In genomic region chr15:25355339-25355738, GRCm38 (mm10) we compare ENCODE assay signal across 20 mouse cellular contexts. TPM values are rescaled to one million over a fixed set of nuclear protein-coding genes. Genes with fewer than 3 reads are reported as not detected.
DNase-seq lines count a peak whose midpoint lies in the region; TF ChIP-seq lines count a peak whose summit lies in the region.
"Had no signal": no experiment of that assay in that cellular context is flagged by ENCODE, and none has a peak within 500 bp of the region (broad histone marks: within the 10 kb centered on the region; RNA-seq: fewer than 3 reads in every experiment).

No protein-coding gene starts in this region.

- TF ChIP-seq RAD21 in CH12.LX (IDR thresholded peaks at IDR 0.05; ENCODE audit: low read depth, low read length) = no peak

- H3K4me3 ChIP-seq in CH12.LX (replicated peaks in 1 of 3; ENCODE audit: low read depth in 2 of 3, low read length in 2 of 3, poor library complexity in 1 of 3) (no peak overlapping the region), macrophage (ENCODE audit: inconsistent target) (no peak overlapping the region)
- no peak overlapping the region for H3K4me3 ChIP-seq in bone marrow macrophage, adult 2 months (ENCODE audit: insufficient read depth, low read length)
- H3K4me3 ChIP-seq in kidney, adult 2 months (ENCODE audit: insufficient read depth, low read depth, low read length) = no peak overlapping the region
- H3K4me3 ChIP-seq: kidney, embryonic 15.5 days; limb, embryonic 12.5 days; neural tube, embryonic 15.5 days had no signal

- TF ChIP-seq EP300 in CH12.LX (IDR thresholded peaks at IDR 0.05; ENCODE audit: low read length) = peak; percentile 47; the same call in 1 of the 2 replicates

- no peaks in the 10 kb centered on the region for H3K9me3 ChIP-seq in CH12.LX (replicated peaks; ENCODE audit: low read length)
- H3K9me3 ChIP-seq: kidney, embryonic 15.5 days; limb, embryonic 12.5 days; neural tube, embryonic 15.5 days had no signal

- in situ Hi-C loops in CH12.LX (cut with MboI; ENCODE audit: low pct_ligation_motif_present, low pct_unique_long_range_greater_than_20kb, low sequenced_read_pairs) = no loop called here

- WGBS in macrophage (ENCODE audit: missing documents) = 5% methylated on average over 5 of the region's 5 CpGs
- WGBS in kidney, adult 2 months = 84% methylated on average over 5 of the region's 5 CpGs

- no peak overlapping the region for H3K4me2 ChIP-seq in CH12.LX (ENCODE audit: insufficient read depth, low read depth, poor library complexity, severe bottlenecking)
- H3K4me2 ChIP-seq: heart, embryonic 11.5 days; kidney, embryonic 15.5 days; limb, embryonic 12.5 days; neural tube, embryonic 15.5 days had no signal

- no peak overlapping the region for H3K9ac ChIP-seq in CH12.LX (ENCODE audit: insufficient read depth, low read depth)
- H3K9ac ChIP-seq: kidney, embryonic 15.5 days; limb, embryonic 12.5 days; liver, embryonic 14.5 days; neural tube, embryonic 15.5 days had no signal

- H3K27me3 ChIP-seq in CH12.LX (replicated peaks) = peaks cover 2% of the 10 kb centered on the region
- no peaks in the 10 kb centered on the region for H3K27me3 ChIP-seq in splenic B cell, adult 2 months (ENCODE audit: control insufficient read depth, insufficient read depth, low read length, poor library complexity, severe bottlenecking)
- no peaks in the 10 kb centered on the region for H3K27me3 ChIP-seq in kidney, adult 2 months (replicated peaks; ENCODE audit: control insufficient read depth, insufficient read depth, low read length)
- H3K27me3 ChIP-seq: kidney, embryonic 15.5 days; limb, embryonic 12.5 days; neural tube, embryonic 15.5 days; Patski had no signal

- TF ChIP-seq POLR2A in CH12.LX (IDR thresholded peaks at IDR 0.05; ENCODE audit: low read depth, low read length) = no peak
- no peak for TF ChIP-seq POLR2A in bone marrow macrophage, adult 2 months (IDR thresholded peaks at IDR 0.05; ENCODE audit: borderline replicate concordance, low read depth, low read length)
- TF ChIP-seq POLR2A in kidney, adult 2 months (IDR thresholded peaks at IDR 0.05; ENCODE audit: low read depth, low read length) = no peak

- peak; percentile 75 for DNase-seq in CH12.LX (ENCODE audit: extremely low read depth)
- DNase-seq in splenic B cell, adult 2 months (ENCODE audit: low read depth, low spot score) = peak; percentile 53
- no peak for DNase-seq in kidney, adult 2 months
- DNase-seq in cerebellum, postnatal 4 days (ENCODE audit: low spot score in 2 of 2) = no peak
- DNase-seq in lung, adult 18-20 months = no peak
- DNase-seq: adrenal gland, postnatal 36 days; cerebellum, adult 11-12 months; cerebellum, postnatal 14 days; gastrocnemius, postnatal 10 days; kidney, postnatal 36 days; lung, postnatal 10 days; right cerebral cortex, postnatal 14 days had no signal

- H3K27ac ChIP-seq in CH12.LX (ENCODE audit: insufficient read depth, low read depth) (no peak overlapping the region), macrophage (peak overlapping the region; percentile 79)
- H3K27ac ChIP-seq in bone marrow macrophage, adult 2 months (ENCODE audit: insufficient read depth, low read depth, low read length) = peak overlapping the region; percentile 54
- no peak overlapping the region for H3K27ac ChIP-seq in kidney, adult 2 months (ENCODE audit: insufficient read depth, low read depth, low read length)
- H3K27ac ChIP-seq: kidney, embryonic 15.5 days; limb, embryonic 12.5 days; liver, embryonic 14.5 days; neural tube, embryonic 15.5 days had no signal

- no peak for TF ChIP-seq CTCF in CH12.LX (conservative IDR thresholded peaks at IDR 0.05 in 1 of 2, IDR thresholded peaks at IDR 0.05 in 1 of 2; ENCODE audit: low read depth in 2 of 2, low read length in 2 of 2)
- no peak for TF ChIP-seq CTCF in bone marrow macrophage, adult 2 months (IDR thresholded peaks at IDR 0.05; ENCODE audit: low read depth, low read length)
- no peak for TF ChIP-seq CTCF in kidney, adult 2 months (conservative IDR thresholded peaks at IDR 0.05; ENCODE audit: insufficient read depth, insufficient read length, low read depth, low read length)

- H3K79me2 ChIP-seq in CH12.LX (replicated peaks; ENCODE audit: control insufficient read depth, extremely low read depth, insufficient read depth, poor library complexity, severe bottlenecking) (no peaks in the 10 kb centered on the region), macrophage (ENCODE audit: inconsistent target) (no peaks in the 10 kb centered on the region)

- dilution Hi-C loops in CH12.LX (cut with MboI; ENCODE audit: extremely low pct_ligation_motif_present, extremely low pct_unique_long_range_greater_than_20kb, low sequenced_read_pairs) = no loop called here

- H3K4me1 ChIP-seq in CH12.LX (ENCODE audit: control insufficient read depth in 1 of 2, insufficient read depth in 2 of 2) = peaks cover 0 to 61% of the 10 kb centered on the region in 2 experiments; a peak in 2 of 4 replicates
- H3K4me1 ChIP-seq in bone marrow macrophage, adult 2 months (ENCODE audit: control insufficient read depth, insufficient read depth, low read length) = peaks cover 24% of the 10 kb centered on the region
- H3K4me1 ChIP-seq in kidney, adult 2 months (ENCODE audit: control insufficient read depth, insufficient read depth, low read length) = no peaks in the 10 kb centered on the region
- H3K4me1 ChIP-seq: limb, embryonic 12.5 days had no signal

- H3K36me3 ChIP-seq in CH12.LX (replicated peaks in 1 of 2; ENCODE audit: control insufficient read depth in 1 of 2, insufficient read depth in 1 of 2, low read length in 1 of 2) (no peaks in the 10 kb centered on the region), macrophage (ENCODE audit: inconsistent target) (no peaks in the 10 kb centered on the region)
- no peaks in the 10 kb centered on the region for H3K36me3 ChIP-seq in splenic B cell, adult 2 months (ENCODE audit: control insufficient read depth, insufficient read depth, low read length, poor library complexity, severe bottlenecking)
- H3K36me3 ChIP-seq in kidney, adult 2 months (ENCODE audit: control insufficient read depth, insufficient read depth, low read length) = no peaks in the 10 kb centered on the region
- H3K36me3 ChIP-seq: kidney, embryonic 15.5 days; limb, embryonic 12.5 days; neural tube, embryonic 15.5 days had no signal

TF ChIP-seq in CH12.LX, 34 proteins besides CTCF, POLR2A, EP300 and RAD21 (continues in another document):
- no peak for TF ChIP-seq HCFC1 (IDR thresholded peaks at IDR 0.05; ENCODE audit: low read depth, low read length)
- no peak for TF ChIP-seq NELFE (IDR thresholded peaks at IDR 0.05; ENCODE audit: low read depth, low read length)
- no peak for TF ChIP-seq CHD2 (IDR thresholded peaks at IDR 0.05; ENCODE audit: low read length)
- TF ChIP-seq GABPA (IDR thresholded peaks at IDR 0.05; ENCODE audit: insufficient replicate concordance, low read depth, low read length) = no peak
- TF ChIP-seq MAZ (IDR thresholded peaks at IDR 0.05; ENCODE audit: low read depth, low read length) = no peak
- no peak for TF ChIP-seq TCF12 (IDR thresholded peaks at IDR 0.05; ENCODE audit: low read depth, low read length)
- TF ChIP-seq USF2 (conservative IDR thresholded peaks at IDR 0.05; ENCODE audit: low read depth, low read length) = no peak
- no peak for TF ChIP-seq ZKSCAN1 (IDR thresholded peaks at IDR 0.05; ENCODE audit: borderline replicate concordance, low read depth, low read length)
- TF ChIP-seq ETS1 (conservative IDR thresholded peaks at IDR 0.05; ENCODE audit: low read depth, low read length) = peak; percentile 85
- TF ChIP-seq SMC3 (IDR thresholded peaks at IDR 0.05; ENCODE audit: low read depth, low read length) = no peak
- no peak for TF ChIP-seq NRF1 (IDR thresholded peaks at IDR 0.05; ENCODE audit: low read depth, low read length)
- no peak for TF ChIP-seq JUN (IDR thresholded peaks at IDR 0.05; ENCODE audit: insufficient read depth, low read depth, low read length)
- no peak for TF ChIP-seq ELF1 (IDR thresholded peaks at IDR 0.05; ENCODE audit: low read depth, low read length)
- TF ChIP-seq TBP (conservative IDR thresholded peaks at IDR 0.05; ENCODE audit: low read depth, low read length) = no peak
- no peak for TF ChIP-seq E2F4 (IDR thresholded peaks at IDR 0.05; ENCODE audit: insufficient replicate concordance, low read depth, low read length)
- no peak for TF ChIP-seq ZC3H11A (IDR thresholded peaks at IDR 0.05; ENCODE audit: low read depth, low read length)
- no peak for TF ChIP-seq MAFK (IDR thresholded peaks at IDR 0.05; ENCODE audit: insufficient replicate concordance, low read length)
- TF ChIP-seq ZNF384 (IDR thresholded peaks at IDR 0.05; ENCODE audit: low read depth, low read length) = peak; percentile 65
- peak; percentile 70 for TF ChIP-seq MAX (IDR thresholded peaks at IDR 0.05; ENCODE audit: low read length)
- TF ChIP-seq MYC (IDR thresholded peaks at IDR 0.05; ENCODE audit: low read depth, low read length) = peak; percentile 33; the same call in 1 of the 2 replicates
- no peak for TF ChIP-seq POLR2AphosphoS2 (IDR thresholded peaks at IDR 0.05; ENCODE audit: low read depth, low read length)
- TF ChIP-seq SIN3A (IDR thresholded peaks at IDR 0.05; ENCODE audit: low read length) = no peak
- no peak for TF ChIP-seq PAX5 (IDR thresholded peaks at IDR 0.05; ENCODE audit: low read length)
- no peak for TF ChIP-seq KAT2A (IDR thresholded peaks at IDR 0.05; ENCODE audit: insufficient replicate concordance, low read length)
- 0 out of 2 replicates have a peak, but pooled peaks have one; percentile 39 for TF ChIP-seq MXI1 (IDR thresholded peaks at IDR 0.05; ENCODE audit: low read depth, low read length)
- TF ChIP-seq UBTF (IDR thresholded peaks at IDR 0.05; ENCODE audit: low read depth, low read length) = no peak
- no peak for TF ChIP-seq JUND (conservative IDR thresholded peaks at IDR 0.05; ENCODE audit: low read depth, low read length)
- no peak for TF ChIP-seq IRF4 (IDR thresholded peaks at IDR 0.05; ENCODE audit: low read depth, low read length)
- TF ChIP-seq CHD1 (IDR thresholded peaks at IDR 0.05; ENCODE audit: low read depth, low read length) = no peak
- no peak for TF ChIP-seq RCOR1 (conservative IDR thresholded peaks at IDR 0.05; ENCODE audit: low read depth, low read length)

RNA-seq across cellular contexts. Expression of gene Basp1, which starts 58.2 kb away (rescaled TPM):
- 0.04 and 0.17 TPM in 2 replicates for total RNA-seq in CH12.LX (2012; rRNA removed)
- 1.6 and 1.8 TPM in 2 replicates for total RNA-seq in CH12.LX (2014; rRNA removed)
- 2.4 and 2.5 TPM in 2 replicates for polyA plus RNA-seq in CH12.LX (2012; ENCODE audit: insufficient read length, low read depth)
- 237 and 240 TPM in 2 replicates for polyA plus RNA-seq in bone marrow macrophage, adult 2 months (2012; ENCODE audit: insufficient read depth, insufficient read length, missing spikeins)
- total RNA-seq in macrophage (2018; cell fraction: chromatin; rRNA removed) = 10 to 100 TPM in 25 of 26 experiments, 1 to 10 TPM in 1; 7.7 to 59.8 (median 16.6) TPM
- total RNA-seq in macrophage (2018; cell fraction: cytosol; rRNA removed) = 100 to 1,000 TPM; 109 to 219 (median 156) TPM
- 10 to 100 TPM; 33.9 to 97.4 (median 63.7) TPM for total RNA-seq in macrophage (2018; cell fraction: nucleus; rRNA removed)
- 124 to 230 TPM (median 218 TPM) in 3 replicates for polyA plus RNA-seq in macrophage (2018)
- 1.6 and 2.7 TPM in 2 replicates for polyA plus RNA-seq in kidney, adult 2 months (2012; rRNA removed)

Comparison
In these comparisons a context has a peak if more than half of its experiments do, and no peak if none do; other contexts are left out.
1. DNase-seq: peak in CH12.LX (single experiment) and splenic B cell, adult 2 months (single experiment); none in kidney, adult 2 months (single experiment), cerebellum, postnatal 4 days (0 of 2) and lung, adult 18-20 months (0 of 2).
2. H3K27ac ChIP-seq: peak in bone marrow macrophage, adult 2 months (single experiment) and macrophage (single experiment); none in CH12.LX (single experiment) and kidney, adult 2 months (single experiment).
3. RNA of gene Basp1, which starts 58.2 kb away (polyA plus RNA-seq): 237 to 240 TPM in bone marrow macrophage, adult 2 months and 124 to 230 TPM in macrophage; 1.6 to 2.7 TPM in kidney, adult 2 months and 2.4 to 2.5 TPM in CH12.LX; every median in the first group is over 10 times any median in the second.